29 mouse cellular contexts compared by ENCODE assay signal in the genomic region with DNA sequence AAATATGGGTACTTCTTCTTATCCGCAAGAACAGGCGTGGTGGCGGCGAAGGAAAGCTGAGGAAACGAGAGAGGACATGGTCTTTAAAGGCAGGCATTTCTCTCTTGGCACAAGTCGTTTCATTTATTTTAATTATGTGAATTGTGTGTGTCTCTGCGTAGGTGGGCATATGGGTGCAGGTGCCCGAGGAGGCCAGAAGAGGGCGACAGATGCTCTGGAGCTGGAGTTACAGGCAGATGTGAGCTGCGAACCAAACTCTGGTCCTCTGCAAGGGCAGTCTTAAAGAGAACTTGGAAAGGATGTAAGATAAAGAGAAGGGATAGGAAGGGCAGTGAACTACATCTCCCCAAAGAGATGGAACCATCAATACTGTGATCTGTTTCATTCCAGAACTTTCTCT.
DNase-seq lines count a peak whose midpoint lies in the region; ATAC-seq and TF ChIP-seq lines count a peak whose summit lies in the region.
"Had no signal": no experiment of that assay in that cellular context is flagged by ENCODE, and none has a peak within 500 bp of the region (broad histone marks: within the 10 kb centered on the region; RNA-seq: fewer than 3 reads in every experiment).

No protein-coding gene starts in this region.

- peaks cover 6% of the 10 kb centered on the region; the same call in 1 of the 2 replicates for H3K4me1 ChIP-seq in forebrain, postnatal 0 days (ENCODE audit: insufficient read depth)
- peaks cover 3% of the 10 kb centered on the region; the same call in 1 of the 2 replicates for H3K4me1 ChIP-seq in forebrain, embryonic 15.5 days
- no peaks in the 10 kb centered on the region for H3K4me1 ChIP-seq in liver, adult 2 months (ENCODE audit: control insufficient read depth, insufficient read depth, low read length)
- no peaks in the 10 kb centered on the region for H3K4me1 ChIP-seq in E14TG2a.4 (replicated peaks; ENCODE audit: low read depth, low read length)
- H3K4me1 ChIP-seq: embryonic facial prominence, embryonic 13.5 days; heart, embryonic 12.5 days; megakaryocyte, embryonic 14.5 days had no signal

- H3K4me3 ChIP-seq in forebrain, postnatal 0 days (ENCODE audit: low read depth, low read length): no peak overlapping the region
- no peak overlapping the region for H3K4me3 ChIP-seq in forebrain, embryonic 15.5 days
- H3K4me3 ChIP-seq in liver, adult 2 months (ENCODE audit: insufficient read depth, low read depth, low read length): no peak overlapping the region
- no peak overlapping the region for H3K4me3 ChIP-seq in E14TG2a.4 (replicated peaks; ENCODE audit: low read length)
- H3K4me3 ChIP-seq: embryonic facial prominence, embryonic 13.5 days; forebrain, embryonic 10.5 days; heart, adult 2 months; heart, embryonic 12.5 days; kidney, embryonic 15.5 days; limb, embryonic 13.5 days; megakaryocyte, embryonic 14.5 days; midbrain, embryonic 12.5 days had no signal

- TF ChIP-seq POLR2A in liver, adult 2 months (IDR thresholded peaks at IDR 0.05; ENCODE audit: extremely low read depth, insufficient read depth, low read length): no peak

- H3K27ac ChIP-seq in forebrain, postnatal 0 days (ENCODE audit: low read depth, low read length): no peak overlapping the region
- no peak overlapping the region for H3K27ac ChIP-seq in forebrain, embryonic 15.5 days (replicated peaks)
- no peak overlapping the region for H3K27ac ChIP-seq in liver, adult 2 months (replicated peaks; ENCODE audit: insufficient read depth, low read depth, low read length)
- H3K27ac ChIP-seq: embryonic facial prominence, embryonic 13.5 days; forebrain, embryonic 10.5 days; heart, adult 2 months; hindbrain, embryonic 14.5 days; kidney, embryonic 15.5 days; limb, embryonic 13.5 days; midbrain, embryonic 12.5 days; stomach, postnatal 0 days had no signal

- 96% methylated on average over 10 of the region's 10 CpGs for WGBS in forebrain, postnatal 0 days
- WGBS in forebrain, embryonic 15.5 days: 93% methylated on average over 10 of the region's 10 CpGs
- 94% methylated on average over 10 of the region's 10 CpGs for WGBS in liver, adult 2 months

- peak; percentile 10; the same call in 1 of the 2 replicates for TF ChIP-seq CTCF in forebrain, postnatal 0 days (IDR thresholded peaks at IDR 0.05; ENCODE audit: low read depth)
- 0 out of 2 replicates have a peak, but pooled peaks have one; percentile 16 for TF ChIP-seq CTCF in liver, adult 2 months (IDR thresholded peaks at IDR 0.05; ENCODE audit: low read depth, low read length)
- TF ChIP-seq CTCF in E14TG2a.4 (conservative IDR thresholded peaks at IDR 0.05; ENCODE audit: low read length): peak; percentile 26

- H3K27me3 ChIP-seq in forebrain, postnatal 0 days (ENCODE audit: insufficient read depth, low read length): no peaks in the 10 kb centered on the region
- H3K27me3 ChIP-seq in forebrain, embryonic 15.5 days: no peaks in the 10 kb centered on the region
- no peaks in the 10 kb centered on the region for H3K27me3 ChIP-seq in liver, adult 2 months (ENCODE audit: control insufficient read depth, insufficient read depth, low read length)
- peaks cover 18% of the 10 kb centered on the region for H3K27me3 ChIP-seq in E14TG2a.4 (ENCODE audit: insufficient read depth, low read length)
- H3K27me3 ChIP-seq: embryonic facial prominence, embryonic 13.5 days; kidney, embryonic 15.5 days; limb, embryonic 13.5 days; midbrain, embryonic 12.5 days had no signal

- no peaks in the 10 kb centered on the region for H3K79me2 ChIP-seq in liver, adult 2 months (ENCODE audit: control insufficient read depth, insufficient read depth, low read length)

- no peak overlapping the region for H3K9ac ChIP-seq in forebrain, postnatal 0 days
- H3K9ac ChIP-seq in forebrain, embryonic 15.5 days (replicated peaks): no peak overlapping the region
- H3K9ac ChIP-seq in liver, adult 2 months (ENCODE audit: low read depth, low read length): no peak overlapping the region
- H3K9ac ChIP-seq: embryonic facial prominence, embryonic 13.5 days; heart, embryonic 12.5 days; hindbrain, embryonic 14.5 days; kidney, embryonic 15.5 days; limb, embryonic 13.5 days; midbrain, embryonic 12.5 days had no signal

- H3K9me3 ChIP-seq in forebrain, postnatal 0 days (ENCODE audit: low read length): no peaks in the 10 kb centered on the region
- H3K9me3 ChIP-seq in forebrain, embryonic 15.5 days: no peaks in the 10 kb centered on the region
- peaks cover 20% of the 10 kb centered on the region for H3K9me3 ChIP-seq in E14TG2a.4 (ENCODE audit: low read length)

- H3K4me2 ChIP-seq in forebrain, postnatal 0 days (ENCODE audit: low read depth): no peak overlapping the region
- no peak overlapping the region for H3K4me2 ChIP-seq in forebrain, embryonic 15.5 days (replicated peaks)
- H3K4me2 ChIP-seq: embryonic facial prominence, embryonic 13.5 days; heart, embryonic 12.5 days; hindbrain, embryonic 14.5 days; kidney, embryonic 15.5 days; limb, embryonic 13.5 days; midbrain, embryonic 12.5 days had no signal

- H3K36me3 ChIP-seq in forebrain, postnatal 0 days (ENCODE audit: insufficient read depth): peaks cover 6% of the 10 kb centered on the region
- no peaks in the 10 kb centered on the region for H3K36me3 ChIP-seq in forebrain, embryonic 15.5 days
- H3K36me3 ChIP-seq in liver, adult 2 months (ENCODE audit: control insufficient read depth, insufficient read depth, low read length): no peaks in the 10 kb centered on the region
- H3K36me3 ChIP-seq in E14TG2a.4 (ENCODE audit: insufficient read depth, low read length): no peaks in the 10 kb centered on the region
- H3K36me3 ChIP-seq: embryonic facial prominence, embryonic 13.5 days; forebrain, embryonic 10.5 days; heart, embryonic 12.5 days; kidney, embryonic 15.5 days; limb, embryonic 13.5 days; midbrain, embryonic 12.5 days had no signal

- ATAC-seq in forebrain, postnatal 0 days: no peak
- ATAC-seq in forebrain, embryonic 15.5 days (replicated peaks): no peak
- ATAC-seq: forebrain, embryonic 16.5 days; inflammation-experienced regulatory T-cells, adult 6 months had no signal

- DNase-seq in forebrain, postnatal 0 days: no peak
- DNase-seq in liver, adult 2 months (ENCODE audit: extremely low read depth, low read depth, low spot score): no peak
- DNase-seq in liver (no peak), ZHBTc4 (ENCODE audit: low read depth, low spot score) (peak; percentile 32)
- DNase-seq in spleen, postnatal 36 days (ENCODE audit: low spot score in 2 of 2): no peak
- DNase-seq: adrenal gland, adult 8-10 months; cerebellum, adult 11 months; cerebellum, adult 9-11 months; heart, adult 2 months; heart, postnatal 4 days; kidney, adult 11 months; kidney, postnatal 36 days; layer of hippocampus, postnatal 36 days; lung, postnatal 4 days; right cerebral cortex, postnatal 25 days; thymus, postnatal 4 days had no signal
